Mouse (Mus musculus): ENCODE measurements around the gene Tll1. TPM values are rescaled to one million over a fixed set of nuclear protein-coding genes. Genes with fewer than 3 reads are reported as not detected.

The Tll1 gene
- total and polyA plus RNA-seq, 2 experiments from 2014 or later, result 1.3 to 3.6 TPM

GRCm38 (mm10) chr8:64176931-64177330, 29.1 kb downstream of the Tll1 start:
- H3K27ac ChIP-seq (ENCODE audit: low read depth, low read length), result no peak overlapping the region
- DNase-seq (no peak), ATAC-seq (no peak)
- H3K4me2 ChIP-seq (ENCODE audit: low read depth), result no peak overlapping the region
- no peaks in the 10 kb centered on the region for H3K36me3 ChIP-seq (ENCODE audit: insufficient read depth)
- no peak overlapping the region for H3K4me3 ChIP-seq (ENCODE audit: low read depth, low read length)
- no peak overlapping the region for H3K9ac ChIP-seq
- no peaks in the 10 kb centered on the region for H3K9me3 ChIP-seq (ENCODE audit: low read length)
- WGBS, result 89% methylated on average over 2 of the region's 2 CpGs
- no peaks in the 10 kb centered on the region for H3K4me1 ChIP-seq (ENCODE audit: insufficient read depth)
- no peaks in the 10 kb centered on the region for H3K27me3 ChIP-seq (ENCODE audit: insufficient read depth, low read length)
- TF ChIP-seq CTCF (IDR thresholded peaks at IDR 0.05; ENCODE audit: low read depth), result no peak

GRCm38 (mm10) chr8:64174916-64175315, 31.2 kb downstream of the Tll1 start:
- Histone ChIP-seq H3K9me3 (ENCODE audit: low read length) (no peaks in the 10 kb centered on the region), H3K27ac (ENCODE audit: low read depth, low read length) (no peak overlapping the region), H3K4me1 (ENCODE audit: insufficient read depth) (no peaks in the 10 kb centered on the region), H3K27me3 (ENCODE audit: insufficient read depth, low read length) (no peaks in the 10 kb centered on the region), H3K4me3 (ENCODE audit: low read depth, low read length) (no peak overlapping the region), H3K9ac (no peak overlapping the region), H3K36me3 (ENCODE audit: insufficient read depth) (no peaks in the 10 kb centered on the region), H3K4me2 (ENCODE audit: low read depth) (no peak overlapping the region)
- no peak for ATAC-seq
- 71% methylated on average over 3 of the region's 3 CpGs for WGBS
- TF ChIP-seq CTCF (IDR thresholded peaks at IDR 0.05; ENCODE audit: low read depth), result no peak
- DNase-seq, result no peak

- no peak for TF ChIP-seq CTCF (IDR thresholded peaks at IDR 0.05; ENCODE audit: low read depth)
- Histone ChIP-seq H3K4me2 (ENCODE audit: low read depth) (no peak overlapping the region), H3K9me3 (ENCODE audit: low read length) (no peaks in the 10 kb centered on the region), H3K4me1 (ENCODE audit: insufficient read depth) (no peaks in the 10 kb centered on the region), H3K9ac (no peak overlapping the region), H3K4me3 (ENCODE audit: low read depth, low read length) (no peak overlapping the region), H3K27me3 (ENCODE audit: insufficient read depth, low read length) (no peaks in the 10 kb centered on the region), H3K36me3 (ENCODE audit: insufficient read depth) (no peaks in the 10 kb centered on the region), H3K27ac (ENCODE audit: low read depth, low read length) (no peak overlapping the region)
- no peak for DNase-seq
- ATAC-seq, result no peak
- 61% methylated on average over 2 of the region's 2 CpGs for WGBS
Measured at GRCm38 (mm10) chr8:64173759-64174158, 32.3 kb downstream of the Tll1 start.

GRCm38 (mm10) chr8:64152899-64153891, 52.9 kb downstream of the Tll1 start:
- peak; percentile 92 for ATAC-seq
- peak overlapping the region; percentile 30; the same call in 1 of the 2 replicates for H3K27ac ChIP-seq (ENCODE audit: low read depth, low read length)
- no peak overlapping the region for H3K4me3 ChIP-seq (ENCODE audit: low read depth, low read length)
- H3K36me3 ChIP-seq (ENCODE audit: insufficient read depth), result no peaks in the 10 kb centered on the region
- WGBS, result 23% methylated on average over 9 of the region's 9 CpGs
- peak; percentile 44 for DNase-seq
- H3K27me3 ChIP-seq (ENCODE audit: insufficient read depth, low read length), result no peaks in the 10 kb centered on the region
- no peak overlapping the region for H3K9ac ChIP-seq
- no peak for TF ChIP-seq CTCF (IDR thresholded peaks at IDR 0.05; ENCODE audit: low read depth)
- H3K9me3 ChIP-seq (ENCODE audit: low read length), result no peaks in the 10 kb centered on the region
- H3K4me1 ChIP-seq (ENCODE audit: insufficient read depth), result no peaks in the 10 kb centered on the region
- H3K4me2 ChIP-seq (ENCODE audit: low read depth), result no peak overlapping the region

GRCm38 (mm10) chr8:64152216-64152804, 53.8 kb downstream of the Tll1 start:
- Histone ChIP-seq H3K9ac (no peak overlapping the region), H3K27ac (ENCODE audit: low read depth, low read length) (no peak overlapping the region), H3K4me1 (ENCODE audit: insufficient read depth) (no peaks in the 10 kb centered on the region), H3K4me3 (ENCODE audit: low read depth, low read length) (no peak overlapping the region), H3K9me3 (ENCODE audit: low read length) (no peaks in the 10 kb centered on the region), H3K4me2 (ENCODE audit: low read depth) (no peak overlapping the region), H3K36me3 (ENCODE audit: insufficient read depth) (no peaks in the 10 kb centered on the region), H3K27me3 (ENCODE audit: insufficient read depth, low read length) (no peaks in the 10 kb centered on the region)
- ATAC-seq, result peak; percentile 42
- DNase-seq, result peak; percentile 45
- no peak for TF ChIP-seq CTCF (IDR thresholded peaks at IDR 0.05; ENCODE audit: low read depth)
- WGBS, result 58% methylated on average over 9 of the region's 9 CpGs

GRCm38 (mm10) chr8:64136593-64136992, 69.5 kb downstream of the Tll1 start:
- no peak overlapping the region for H3K27ac ChIP-seq (ENCODE audit: low read depth, low read length)
- H3K36me3 ChIP-seq (ENCODE audit: insufficient read depth), result no peaks in the 10 kb centered on the region
- no peaks in the 10 kb centered on the region for H3K27me3 ChIP-seq (ENCODE audit: insufficient read depth, low read length)
- H3K4me3 ChIP-seq (ENCODE audit: low read depth, low read length), result no peak overlapping the region
- 61% methylated on average over 1 of the region's 1 CpGs for WGBS
- DNase-seq (no peak), ATAC-seq (no peak)
- H3K4me1 ChIP-seq (ENCODE audit: insufficient read depth), result no peaks in the 10 kb centered on the region
- no peak overlapping the region for H3K4me2 ChIP-seq (ENCODE audit: low read depth)
- TF ChIP-seq CTCF (IDR thresholded peaks at IDR 0.05; ENCODE audit: low read depth), result no peak
- no peaks in the 10 kb centered on the region for H3K9me3 ChIP-seq (ENCODE audit: low read length)
- no peak overlapping the region for H3K9ac ChIP-seq

GRCm38 (mm10) chr8:64107190-64107589, 98.9 kb downstream of the Tll1 start:
- Histone ChIP-seq H3K27me3 (ENCODE audit: insufficient read depth, low read length) (no peaks in the 10 kb centered on the region), H3K4me3 (ENCODE audit: low read depth, low read length) (no peak overlapping the region), H3K9me3 (ENCODE audit: low read length) (no peaks in the 10 kb centered on the region), H3K4me1 (ENCODE audit: insufficient read depth) (no peaks in the 10 kb centered on the region), H3K36me3 (ENCODE audit: insufficient read depth) (no peaks in the 10 kb centered on the region), H3K4me2 (ENCODE audit: low read depth) (no peak overlapping the region), H3K9ac (no peak overlapping the region), H3K27ac (ENCODE audit: low read depth, low read length) (no peak overlapping the region)
- DNase-seq (peak; percentile 5), ATAC-seq (no peak)
- no peak for TF ChIP-seq CTCF (IDR thresholded peaks at IDR 0.05; ENCODE audit: low read depth)
- 65% methylated on average over 2 of the region's 2 CpGs for WGBS

Data from forebrain, postnatal 0 days (tissue).